Mouse (Mus musculus) right cerebral cortex, adult 2 months (tissue): ENCODE results near the gene Lnp1.
"Not testable (repeated sequence)": the region's sequence is repeated elsewhere in the genome, so short reads cannot be mapped to it uniquely, and the experiment has no call there.

ENCODE experiments used
- DNase-seq, 2 experiments: peaks; one replicate each; pipeline ENCODE4 v3.0.0; 2021 to 2022; ENCODE audit warnings: low spot score in 2 of 2

Gene Lnp1

GRCm38 (mm10) chr16:56928023-56928422, at the start of gene Lnp1:
Gene Lnp1, minus strand, starts transcription at chr16:56928061.
- DNase-seq: peak; percentile 10 to 20

- DNase-seq: no peak
These were observed 46.8 kb upstream of the Lnp1 start for GRCm38 (mm10) chr16:56974646-56975045.

GRCm38 (mm10) chr16:56958311-56958710, 30.4 kb upstream of the Lnp1 start:
- DNase-seq: not testable (repeated sequence)

- no peak for DNase-seq
These were observed 21.2 kb upstream of the Lnp1 start for GRCm38 (mm10) chr16:56949085-56949484.

- DNase-seq: no peak
These were observed 14.5 kb upstream of the Lnp1 start for GRCm38 (mm10) chr16:56942341-56942740.

- DNase-seq: peak; percentile 9 to 21
These were observed 7.7 kb downstream of the Lnp1 start for GRCm38 (mm10) chr16:56920102-56920657.

GRCm38 (mm10) chr16:56917230-56917629, 10.6 kb downstream of the Lnp1 start:
- no peak for DNase-seq

- no peak for DNase-seq
These were observed 18.9 kb downstream of the Lnp1 start for GRCm38 (mm10) chr16:56908986-56909385.

GRCm38 (mm10) chr16:56902206-56902605, 25.7 kb downstream of the Lnp1 start:
- not testable (repeated sequence) for DNase-seq

GRCm38 (mm10) chr16:56891583-56891982, 36.3 kb downstream of the Lnp1 start:
- DNase-seq: no peak

- DNase-seq: no peak
These were observed 41.2 kb downstream of the Lnp1 start for GRCm38 (mm10) chr16:56886616-56887116.

GRCm38 (mm10) chr16:56885824-56886615, 41.8 kb downstream of the Lnp1 start, which contains the start of gene Tmem45a:
Gene Tmem45a, minus strand, starts transcription at chr16:56886166.
- peak; percentile 76 to 81 for DNase-seq

GRCm38 (mm10) chr16:56884811-56885210, 43.0 kb downstream of the Lnp1 start:
- DNase-seq: no peak

- no peak for DNase-seq
These were observed 54.5 kb downstream of the Lnp1 start for GRCm38 (mm10) chr16:56873410-56873809.

GRCm38 (mm10) chr16:56870458-56870857, 57.4 kb downstream of the Lnp1 start:
- DNase-seq: no peak

- no peak for DNase-seq
These were observed 59.5 kb downstream of the Lnp1 start for GRCm38 (mm10) chr16:56868361-56868760.

GRCm38 (mm10) chr16:56867591-56867990, 60.3 kb downstream of the Lnp1 start:
- no peak for DNase-seq
